Mouse (Mus musculus): Measurements from ENCODE around the gene Gm20715.
"Not testable (repeated sequence)": the region's sequence is repeated elsewhere in the genome, so short reads cannot be mapped to it uniquely, and the experiment has no call there.

- not testable (repeated sequence) for TF ChIP-seq CTCF (conservative IDR thresholded peaks at IDR 0.05; ENCODE audit: low read length); NANOG (IDR thresholded peaks at IDR 0.05; ENCODE audit: borderline replicate concordance, low read length)
These were observed 41.9 kb upstream of the Gm20715 start for GRCm38 (mm10) chr7:6368146-6368545.

All from E14TG2a.4 (cell line).